Mouse (Mus musculus): ENCODE data around the gene Cers5.
A peak's percentile ranks its signal among the peaks of the same experiment; 100 is the strongest.

Gene Cers5

GRCm38 (mm10) chr15:99725341-99726155 is 47.1 kb downstream of the Cers5 start, which contains the start of gene Cox14:
Cox14 (plus strand) TSS chr15:99725618.
- DNase-seq (ENCODE audit: low spot score in 2 of 2): peak; percentile 81 to 92

DNA sequence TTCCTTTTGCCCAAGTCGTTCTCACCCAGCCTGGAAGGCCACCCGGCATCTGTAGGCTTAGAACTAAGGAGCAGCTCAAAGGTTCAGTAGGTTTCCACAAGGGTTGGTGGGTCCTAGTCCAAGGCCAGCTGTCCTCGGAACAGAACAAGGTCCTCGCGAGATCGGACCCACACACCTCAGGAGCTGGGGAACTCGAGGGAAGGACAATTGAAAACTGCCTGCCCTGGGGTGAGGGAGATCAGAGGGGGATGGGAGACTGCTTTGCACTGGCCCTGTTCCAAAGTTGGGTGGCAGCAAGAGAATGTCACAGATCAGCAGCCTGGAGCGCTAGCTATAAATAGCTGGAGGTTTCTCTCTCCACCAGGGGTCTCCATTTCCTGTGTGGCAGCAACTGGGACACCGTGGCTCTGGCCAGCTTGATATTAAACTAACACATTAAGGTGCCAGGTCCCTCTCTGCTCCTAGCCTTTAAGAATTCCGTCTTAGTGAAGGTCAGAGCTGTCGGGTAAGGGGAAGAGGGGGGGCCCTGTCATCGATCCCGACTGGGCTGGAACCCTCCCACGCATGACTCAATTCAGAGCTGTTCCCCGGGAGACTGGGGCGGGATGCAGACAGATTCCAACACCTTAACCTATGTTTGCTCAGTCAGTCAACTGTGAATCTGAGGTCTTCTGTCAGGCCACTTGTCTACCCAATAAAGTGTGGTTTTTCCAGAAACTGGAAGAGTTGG is 48.2 kb downstream of the Cers5 start:
- peak in 1 of 2 experiments; percentile 40 for DNase-seq (ENCODE audit: low spot score in 2 of 2)

DNA sequence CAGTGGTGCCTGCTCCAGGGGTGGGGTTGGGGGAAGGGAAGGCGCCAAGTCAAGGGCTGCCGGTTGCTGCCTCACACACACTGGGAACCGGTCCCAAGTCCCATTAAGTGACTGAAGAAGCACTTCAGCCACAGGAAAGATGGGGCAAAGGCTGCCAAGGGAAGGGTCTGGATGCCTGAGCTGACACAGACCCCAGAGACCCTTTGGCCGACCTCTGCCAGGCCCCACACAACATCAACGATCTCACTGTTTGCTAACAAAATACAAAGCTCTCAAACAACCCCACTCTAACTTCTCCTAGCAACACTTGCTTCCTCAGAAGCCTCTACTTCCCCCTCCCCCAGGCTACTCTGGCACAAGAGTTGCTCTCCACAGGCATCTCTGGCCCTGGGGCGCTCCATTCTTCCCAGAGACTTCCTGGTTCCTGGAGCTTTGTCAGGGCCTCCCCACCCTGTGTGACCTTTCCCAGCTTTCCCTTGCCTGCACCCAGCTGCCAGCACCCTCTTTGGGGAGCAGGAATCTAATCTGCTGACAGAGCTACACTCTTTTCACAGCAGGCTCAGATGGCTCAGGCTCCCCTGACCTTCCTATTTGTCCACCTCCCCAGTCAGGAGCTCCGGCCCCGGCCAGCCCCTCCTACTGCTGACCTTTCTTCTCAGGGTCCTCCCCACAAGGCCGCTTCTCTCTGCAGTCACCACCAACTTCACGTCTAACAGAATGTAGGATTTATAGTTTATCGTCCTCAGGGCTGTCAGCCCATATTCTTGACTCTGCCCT is 49.0 kb downstream of the Cers5 start:
- no peak for DNase-seq (ENCODE audit: low spot score in 2 of 2)

DNA sequence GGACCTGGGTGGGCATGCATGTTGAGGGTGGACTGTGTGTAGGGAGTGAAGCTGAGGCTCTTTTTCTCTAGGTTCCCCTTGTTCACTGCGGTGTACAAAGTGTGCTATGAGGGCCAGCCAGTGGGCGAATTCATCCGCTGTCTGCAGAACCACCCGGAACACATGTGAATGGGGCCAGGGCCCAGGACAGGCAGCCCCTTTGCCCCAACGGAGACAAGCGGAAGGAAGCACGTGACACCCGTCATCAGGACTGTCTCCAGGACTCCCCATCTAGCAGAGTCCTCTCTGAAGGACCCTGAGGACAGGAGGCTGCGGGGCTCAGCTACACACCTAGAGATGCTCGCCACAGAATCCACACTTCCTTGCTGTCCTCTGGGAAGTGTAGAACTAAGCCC is 49.6 kb downstream of the Cers5 start:
- no peak for DNase-seq (ENCODE audit: low spot score in 2 of 2)

GRCm38 (mm10) chr15:99721921-99722743 is 50.6 kb downstream of the Cers5 start:
- no peak for DNase-seq (ENCODE audit: low spot score in 2 of 2)

GRCm38 (mm10) chr15:99719865-99720264 is 52.8 kb downstream of the Cers5 start:
- DNase-seq (ENCODE audit: low spot score in 2 of 2): no peak

DNA sequence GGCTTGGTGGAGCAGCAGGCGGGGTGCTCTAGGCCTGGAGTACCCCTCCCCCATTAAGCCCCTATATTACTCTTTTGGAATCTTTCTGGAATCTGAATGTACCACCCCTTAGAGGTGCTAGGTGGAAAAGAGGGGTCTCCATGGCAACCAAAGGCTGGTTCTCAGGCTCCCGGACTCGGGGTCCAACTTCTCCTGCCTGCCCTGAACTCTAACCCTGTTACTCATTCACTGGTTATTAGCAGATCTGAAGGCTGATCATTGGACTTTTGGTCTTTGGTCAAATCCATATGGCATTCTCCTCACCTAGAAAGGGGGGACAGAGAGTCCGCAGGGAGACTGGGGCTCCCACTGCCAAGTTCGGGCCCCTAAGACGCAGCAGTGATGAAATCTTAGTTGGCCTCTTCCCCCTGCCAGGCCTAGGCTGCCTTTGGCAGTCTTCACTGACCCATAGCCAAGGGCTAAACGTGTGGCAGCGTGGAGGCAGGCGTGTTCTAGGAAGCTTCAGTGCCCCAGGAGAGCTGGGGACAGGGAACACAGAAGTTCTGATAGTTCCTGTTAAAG is 54.1 kb downstream of the Cers5 start:
- no peak for DNase-seq (ENCODE audit: low spot score in 2 of 2)

DNA sequence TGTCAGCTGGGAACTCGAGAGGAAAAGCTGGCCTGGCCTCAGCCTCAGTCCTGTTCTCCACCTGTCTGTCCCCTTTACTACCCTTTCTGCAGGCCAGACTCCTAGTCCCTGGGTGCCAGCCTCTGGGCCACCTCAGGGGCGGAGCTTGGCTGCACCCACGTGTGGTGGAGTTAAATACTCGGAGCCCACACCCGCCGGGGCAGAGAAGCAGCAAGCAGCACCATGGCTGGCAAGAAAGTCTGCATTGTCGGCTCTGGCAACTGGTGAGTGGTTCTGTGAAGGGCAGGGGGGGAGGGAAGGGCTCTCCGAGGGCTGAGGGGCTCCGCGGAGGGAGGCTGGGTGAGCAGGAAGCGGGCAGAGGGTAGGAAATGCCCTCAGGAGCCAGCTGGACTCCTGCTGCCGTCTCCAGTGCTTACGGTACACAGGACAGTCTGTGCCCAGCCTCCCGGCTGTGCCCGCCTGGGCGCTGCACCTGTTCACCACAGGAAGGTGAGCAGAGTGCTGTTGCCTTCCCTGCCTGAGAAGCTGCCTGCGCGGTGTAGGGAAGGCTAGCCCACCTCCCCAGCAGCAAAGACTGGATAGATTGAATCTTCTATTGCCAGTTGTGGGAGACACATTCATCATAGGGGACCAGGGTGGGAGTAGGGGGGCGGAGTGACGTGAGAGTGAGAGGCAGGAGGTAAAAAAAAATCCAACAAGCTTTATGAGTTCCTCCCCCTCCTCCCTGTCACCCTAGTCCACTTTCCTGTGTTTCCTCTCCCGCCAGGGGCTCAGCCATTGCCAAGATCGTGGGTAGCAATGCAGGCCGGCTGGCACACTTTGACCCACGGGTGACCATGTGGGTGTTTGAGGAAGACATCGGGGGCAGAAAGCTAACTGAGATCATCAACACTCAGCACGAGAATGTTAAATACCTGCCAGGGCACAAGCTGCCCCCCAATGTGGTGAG is 55.0 kb downstream of the Cers5 start, which contains the start of gene Gpd1:
Gene Gpd1, plus strand, starts transcription at position 130 of the 949 bp plus-strand sequence.
- no peak for DNase-seq (ENCODE audit: low spot score in 2 of 2)

GRCm38 (mm10) chr15:99716814-99717213 is 55.9 kb downstream of the Cers5 start:
- DNase-seq (ENCODE audit: low spot score in 2 of 2): no peak

GRCm38 (mm10) chr15:99715982-99716746 is 56.5 kb downstream of the Cers5 start:
- DNase-seq (ENCODE audit: low spot score in 2 of 2): no peak

DNA sequence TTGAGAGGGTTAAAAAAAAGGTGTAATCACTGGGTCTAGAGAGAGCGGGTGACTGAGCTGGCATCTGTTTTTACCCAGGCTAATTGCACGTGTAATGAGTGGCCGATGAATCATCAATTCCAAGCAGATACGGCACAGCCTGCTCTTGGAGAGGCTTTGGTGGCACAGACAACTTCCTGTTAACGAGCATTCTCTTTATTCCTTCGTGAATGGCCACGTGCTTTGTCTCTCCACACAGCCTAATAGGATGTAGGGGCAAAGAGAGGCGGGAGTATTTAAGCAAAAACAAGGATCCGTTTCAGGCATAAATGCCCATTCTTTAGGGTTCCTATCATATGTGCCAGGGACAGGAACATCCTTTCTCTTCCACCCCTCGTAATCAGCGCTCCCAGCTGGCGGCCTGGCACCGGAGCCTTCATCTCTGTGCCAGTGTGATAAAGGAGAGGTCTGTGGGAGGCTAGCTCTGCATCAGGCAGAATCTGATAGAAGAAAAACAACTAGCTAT is 57.3 kb downstream of the Cers5 start:
- no peak for DNase-seq (ENCODE audit: low spot score in 2 of 2)

- DNase-seq (ENCODE audit: low spot score in 2 of 2): peak in 1 of 2 experiments; percentile 46
Observed at GRCm38 (mm10) chr15:99714858-99715257, 57.8 kb downstream of the Cers5 start.

DNA sequence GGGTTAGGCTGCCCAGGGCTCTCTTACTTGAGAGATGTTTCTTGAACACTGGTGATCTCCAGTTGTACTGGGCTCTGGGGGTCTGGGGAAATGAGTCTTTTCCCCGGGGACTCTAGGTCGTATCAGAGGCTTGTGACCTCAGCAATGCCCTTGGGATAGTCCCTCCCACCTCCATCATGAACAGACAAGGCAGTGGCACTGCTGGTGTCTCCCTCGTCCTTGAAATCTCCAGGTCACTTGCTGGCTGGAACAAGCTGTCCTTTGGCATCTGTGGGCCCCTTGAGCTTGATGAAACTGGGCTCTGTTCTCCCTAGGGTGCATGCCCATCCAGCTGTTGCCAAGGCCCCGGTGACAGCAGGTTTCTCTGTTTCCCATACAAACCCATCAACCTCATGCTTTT is 58.5 kb downstream of the Cers5 start:
- no peak for DNase-seq (ENCODE audit: low spot score in 2 of 2)

DNA sequence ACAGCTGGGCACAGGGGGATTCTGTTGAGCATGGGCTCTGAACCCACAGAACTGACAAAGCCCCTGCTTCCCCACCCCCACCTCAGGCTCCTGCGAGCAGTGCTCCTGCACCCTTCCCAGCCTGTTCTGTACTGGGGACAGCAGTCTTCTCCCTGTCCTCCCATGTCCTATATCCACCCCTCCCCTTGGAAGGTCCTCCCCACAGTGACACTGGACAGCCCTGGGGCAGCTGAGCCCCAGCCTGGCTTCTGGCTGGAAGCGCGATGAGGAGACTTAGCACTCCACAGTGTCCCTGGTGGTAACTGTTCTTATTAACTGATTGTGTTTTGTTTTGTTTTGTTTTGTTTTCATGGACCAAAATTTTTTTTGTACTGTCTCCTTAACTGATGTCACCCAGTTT is 59.1 kb downstream of the Cers5 start:
- no peak for DNase-seq (ENCODE audit: low spot score in 2 of 2)

DNA sequence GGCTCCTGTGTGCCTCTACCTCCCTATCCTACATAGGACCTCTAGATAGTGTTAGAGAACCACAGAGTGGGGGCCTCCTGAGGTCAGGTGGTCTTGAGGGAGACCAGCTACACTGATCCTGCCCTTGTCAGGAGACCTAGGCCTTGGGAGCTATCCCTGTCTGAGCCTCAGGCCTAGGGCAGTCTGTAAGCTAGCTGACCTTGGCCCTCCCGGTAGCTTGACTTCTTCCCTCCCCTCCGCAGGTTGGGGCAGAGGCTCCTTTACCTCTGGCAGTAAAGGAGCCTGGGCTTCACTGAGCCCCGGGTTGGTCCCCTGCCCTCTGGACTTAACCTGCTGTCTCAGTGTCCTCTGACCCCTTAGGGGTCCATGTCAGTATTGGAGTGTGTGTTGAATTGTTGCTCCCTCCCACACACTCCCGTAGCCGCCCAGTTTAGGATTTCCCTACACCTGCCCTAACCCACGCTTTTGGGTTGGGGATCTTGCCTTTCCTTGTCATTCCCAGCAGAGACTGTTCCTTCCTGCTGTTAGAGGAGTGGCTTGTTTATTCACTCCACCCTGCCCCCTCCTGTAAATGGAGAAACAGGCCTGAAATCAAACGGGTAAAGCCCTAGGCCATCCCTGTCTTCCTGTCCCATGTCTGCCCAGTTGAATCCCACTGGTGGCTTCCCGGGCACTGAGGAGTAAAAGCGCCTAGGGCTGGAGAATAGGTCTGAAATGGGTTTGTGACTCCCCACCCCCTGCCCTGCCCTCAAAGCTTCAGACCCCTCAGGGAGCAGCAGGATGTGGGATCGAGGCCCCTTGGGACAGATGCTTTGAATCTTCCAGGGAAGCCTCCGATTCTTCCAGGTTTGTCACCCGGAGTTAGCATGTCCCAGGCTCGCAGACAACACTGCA is 59.8 kb downstream of the Cers5 start:
- DNase-seq (ENCODE audit: low spot score in 2 of 2): no peak

DNA sequence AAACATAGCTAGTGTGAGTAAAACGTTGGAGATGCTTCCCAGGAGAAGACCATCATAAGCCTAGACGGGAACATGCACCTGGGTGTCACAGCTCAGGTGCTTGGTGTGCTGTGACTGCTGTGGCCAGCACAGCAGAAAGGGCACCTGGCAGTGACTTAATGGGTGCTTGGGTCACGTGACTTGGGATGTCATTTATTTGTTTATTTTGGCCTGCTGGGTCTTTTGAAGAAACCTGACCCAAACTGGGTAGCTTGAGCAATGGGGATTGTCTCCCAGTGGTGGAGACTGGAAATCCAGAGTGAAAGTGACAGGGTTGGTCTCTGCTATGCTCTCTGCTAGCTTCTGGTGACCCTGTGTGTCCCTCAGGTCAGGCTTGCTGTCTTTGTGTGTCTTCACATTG is 61.2 kb downstream of the Cers5 start:
- no peak for DNase-seq (ENCODE audit: low spot score in 2 of 2)

Data from urinary bladder, adult 18-20 months (tissue).